Mouse (Mus musculus) ES-CJ7 (cell line): ENCODE measurements at regions not wholly inside any gene's neighbourhood (a gene's known extent, or its start where the extent isn't known, plus 50 kb on each side); places are given as distances from the start of the nearest gene placed in this dataset.

ENCODE experiments used
- DNase-seq: peaks from one replicate; pipeline ENCODE4 v3.0.0; 2011; ENCODE audit warnings: low read depth, low spot score

GRCm38 (mm10) chr3:144378524-144379225 is 173.7 kb upstream of the Lmo4 start:
- no peak for DNase-seq

GRCm38 (mm10) chr3:144377626-144378523 is 172.9 kb upstream of the Lmo4 start:
- DNase-seq = no peak

GRCm38 (mm10) chr3:144376463-144377402 is 171.7 kb upstream of the Lmo4 start:
- DNase-seq = no peak

GRCm38 (mm10) chr3:144375725-144376412 is 170.8 kb upstream of the Lmo4 start:
- no peak for DNase-seq

- no peak for DNase-seq
Observed at GRCm38 (mm10) chr3:144368300-144368699, 163.3 kb upstream of the Lmo4 start.

- no peak for DNase-seq
Observed at GRCm38 (mm10) chr3:144367766-144368116, 162.7 kb upstream of the Lmo4 start.

DNA sequence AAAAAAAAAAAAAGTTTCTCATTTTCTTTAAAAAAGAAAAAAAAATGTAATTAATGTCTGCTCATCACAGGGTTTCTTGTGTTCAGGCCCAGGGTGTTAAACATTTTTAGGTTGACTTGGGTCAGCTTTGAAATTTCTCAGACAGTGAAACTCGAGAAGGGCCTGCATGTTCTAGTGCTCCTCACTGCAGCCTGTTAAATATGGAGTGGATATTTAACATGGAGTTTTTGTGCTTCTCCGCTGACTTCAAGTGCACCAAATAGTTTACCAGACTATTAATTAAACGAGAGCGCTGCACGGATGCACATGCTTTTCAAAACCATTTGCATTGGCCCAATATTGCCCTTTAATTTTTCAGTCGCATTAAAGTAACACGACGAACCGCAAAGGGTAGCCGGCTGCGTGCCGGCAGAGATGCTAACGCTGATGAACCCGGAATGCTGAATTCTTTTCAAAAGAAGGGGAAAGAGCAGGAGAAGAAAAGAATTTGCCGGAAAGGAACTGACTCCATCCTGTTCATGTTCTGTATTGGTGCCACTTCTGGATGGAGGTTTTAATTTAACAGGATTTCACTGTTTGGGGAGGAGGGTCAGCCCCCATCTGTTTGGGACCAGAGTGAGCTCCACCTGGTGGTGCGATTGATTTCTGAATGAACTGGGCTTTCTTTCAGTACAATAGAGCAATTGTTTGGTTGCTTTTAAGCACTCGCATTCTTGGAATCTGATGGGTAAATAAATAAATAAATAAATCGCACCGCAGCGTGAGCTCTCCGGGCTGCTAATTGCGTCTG is 162.2 kb upstream of the Lmo4 start:
- DNase-seq = peak; percentile 48

DNA sequence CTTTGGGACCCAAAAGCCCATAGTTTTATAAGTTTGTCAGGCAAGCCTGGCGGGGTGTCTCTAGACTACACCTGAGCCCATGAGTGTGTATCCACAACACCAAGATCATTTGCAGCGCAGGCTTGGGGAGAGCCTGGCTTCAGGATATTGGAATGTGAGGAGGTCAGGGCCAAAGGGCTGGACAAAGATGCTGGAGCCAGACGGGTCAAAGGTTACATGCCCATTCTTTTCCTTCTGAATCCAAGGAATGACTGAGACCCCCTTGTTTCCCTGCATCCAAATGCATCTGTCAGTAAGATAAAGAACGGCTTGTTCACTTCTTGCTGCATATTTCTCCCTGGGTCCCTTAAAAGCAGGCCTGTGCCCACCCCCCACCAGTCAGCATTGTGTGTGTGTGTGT is 160.9 kb upstream of the Lmo4 start:
- no peak for DNase-seq

DNA sequence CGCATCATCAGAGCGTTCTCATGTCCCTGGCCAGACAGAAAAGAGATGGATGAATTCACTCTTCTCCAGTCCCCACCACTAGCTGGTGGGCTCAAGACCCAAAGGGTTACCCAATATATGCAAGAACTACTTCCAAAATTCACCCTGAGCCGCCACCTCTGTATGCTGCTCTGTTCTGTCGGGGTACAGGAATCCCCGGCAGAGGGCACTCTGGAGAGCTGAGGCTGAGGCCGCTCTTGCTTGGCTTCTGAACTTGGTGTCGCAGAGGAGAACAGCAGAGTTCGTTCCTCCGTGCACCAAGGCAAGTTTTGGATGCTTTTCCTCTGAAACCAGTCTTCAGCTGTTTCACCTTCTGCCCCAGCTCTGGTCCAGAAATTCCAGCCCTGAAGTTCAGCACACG is 157.5 kb upstream of the Lmo4 start:
- peak; percentile 73 for DNase-seq

DNA sequence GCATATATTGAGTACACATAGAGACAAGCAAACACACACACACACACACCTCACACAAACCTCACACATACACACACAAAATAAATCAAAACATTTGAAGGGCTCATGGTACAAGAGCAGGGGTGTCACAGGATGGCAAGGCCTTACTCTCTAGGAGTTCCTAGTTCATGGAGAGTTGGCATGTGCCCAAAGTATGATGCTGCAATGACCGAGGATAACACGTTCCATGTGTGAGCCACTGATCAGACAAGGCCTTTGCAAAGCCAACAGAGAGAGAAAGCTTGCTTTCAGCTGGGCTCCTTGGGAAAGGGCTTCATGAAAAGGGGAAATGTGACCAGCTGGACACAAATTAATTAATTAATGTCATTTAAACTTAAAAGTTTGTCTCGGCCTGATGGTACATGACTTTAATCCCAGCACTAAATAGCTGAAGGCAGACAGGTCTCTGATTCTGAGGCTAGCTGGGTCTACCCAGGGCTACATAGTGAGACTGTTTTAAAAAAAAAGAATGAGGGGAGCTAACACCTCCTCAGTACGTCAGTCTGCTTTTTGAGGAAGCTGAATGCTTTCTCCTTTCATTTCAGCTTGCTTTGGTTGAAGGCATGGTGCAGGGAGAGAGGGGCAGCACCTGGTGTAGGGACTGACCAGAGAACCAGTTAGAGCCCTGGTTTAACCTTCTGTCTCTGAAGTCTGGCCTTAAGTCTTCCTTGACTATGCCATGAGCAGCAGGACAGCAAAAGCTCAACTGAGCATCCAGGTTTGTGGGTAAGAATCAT is 156.4 kb upstream of the Lmo4 start:
- no peak for DNase-seq

DNA sequence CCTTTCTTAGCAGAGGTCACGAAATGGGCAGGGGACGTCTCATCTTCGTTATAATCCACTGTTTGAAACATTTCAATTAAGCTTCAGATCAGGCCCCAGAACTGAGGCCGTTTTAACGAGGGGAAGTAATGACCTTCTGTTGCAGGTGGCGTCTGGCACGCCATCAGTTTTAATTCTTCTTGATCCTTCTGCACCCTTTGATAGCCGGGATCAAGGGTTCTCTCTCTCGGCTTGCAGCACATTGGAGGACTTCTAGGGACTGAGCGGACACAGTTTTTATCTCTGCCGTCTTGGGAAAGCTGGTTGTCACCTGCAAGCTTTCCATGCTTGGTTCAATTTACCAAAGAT is 151.9 kb upstream of the Lmo4 start:
- no peak for DNase-seq

DNA sequence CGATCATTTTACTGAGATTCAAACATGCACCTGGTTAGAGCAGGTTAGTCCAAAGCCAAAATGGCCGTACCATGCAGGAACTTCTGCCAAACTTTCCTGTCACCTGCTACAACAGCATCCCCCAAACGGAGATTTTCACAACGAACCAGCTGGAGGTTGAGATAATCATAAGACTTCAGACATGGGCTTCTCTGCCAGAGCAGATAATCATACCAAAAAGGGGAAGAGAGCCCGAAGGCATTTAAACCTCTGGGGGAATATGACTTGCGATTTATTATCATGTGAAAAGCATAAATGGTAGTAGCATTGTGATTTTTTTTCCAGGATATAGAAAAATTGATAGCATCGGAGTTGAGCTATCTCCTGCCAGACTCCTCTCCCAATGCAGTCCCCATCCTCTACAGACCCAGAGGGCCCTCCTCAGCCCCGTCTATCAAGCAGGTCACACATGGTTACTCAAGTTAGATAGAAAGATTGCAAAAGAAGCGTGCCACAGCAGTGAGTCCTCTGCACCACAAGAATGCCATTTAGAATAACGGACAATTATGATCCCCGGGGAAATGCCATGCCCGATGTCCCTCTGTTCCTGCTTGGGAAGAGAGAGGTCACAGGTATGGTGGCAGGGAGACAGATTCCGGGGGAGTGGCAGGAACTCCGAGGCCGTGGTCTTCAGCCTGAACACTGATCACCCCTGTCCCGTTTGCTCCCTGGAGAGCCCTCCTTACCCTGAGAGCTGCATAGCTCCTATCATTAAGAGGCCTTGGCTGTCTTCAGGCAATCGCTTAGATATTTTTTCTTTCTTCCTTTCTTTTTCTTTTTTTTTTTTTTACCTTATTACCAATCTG is 151.3 kb upstream of the Lmo4 start:
- DNase-seq = no peak

DNA sequence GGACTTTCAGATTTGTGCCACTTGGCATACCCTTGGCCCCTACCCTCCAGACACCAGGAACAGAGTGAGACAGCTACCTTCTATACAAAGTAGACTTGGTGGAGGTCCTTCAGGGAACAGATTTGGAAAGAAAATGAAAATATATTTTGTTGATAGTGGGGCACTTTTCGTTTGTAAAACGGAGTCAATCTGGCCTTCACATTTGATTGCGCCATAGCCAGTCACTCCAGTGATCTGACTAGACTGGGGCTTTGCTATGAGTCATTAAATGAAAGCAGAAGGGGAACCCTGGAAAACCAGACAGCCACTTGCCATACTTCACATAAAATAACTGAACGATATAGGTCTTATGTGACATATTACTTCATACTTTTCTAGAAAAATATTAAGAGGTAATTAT is 147.5 kb upstream of the Lmo4 start:
- no peak for DNase-seq

- DNase-seq = no peak
Observed at GRCm38 (mm10) chr3:144348431-144348830, 143.4 kb upstream of the Lmo4 start.

DNA sequence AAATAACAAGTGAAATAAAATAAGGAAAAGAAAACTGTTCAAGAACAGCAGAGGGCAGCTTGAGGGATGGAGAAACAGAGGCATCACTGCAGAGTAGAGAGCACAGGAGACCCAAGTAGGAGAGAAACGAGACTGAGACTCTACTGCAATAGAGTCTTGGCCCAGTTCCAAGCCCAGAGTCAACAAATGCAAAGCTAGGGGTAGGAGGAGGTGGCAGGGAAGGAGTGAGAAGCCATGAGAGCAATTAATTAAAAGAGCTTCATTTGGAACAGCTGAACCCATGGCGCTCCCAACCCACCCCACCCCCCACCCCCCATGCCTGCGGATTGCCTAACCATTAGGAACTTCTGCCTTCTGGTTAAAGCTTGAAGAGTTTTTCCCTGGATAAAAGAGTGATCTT is 130.2 kb upstream of the Lmo4 start:
- DNase-seq = no peak

- no peak for DNase-seq
Observed at GRCm38 (mm10) chr3:144334201-144334600, 129.2 kb upstream of the Lmo4 start.

- DNase-seq = peak; percentile 16
Observed at GRCm38 (mm10) chr3:144332353-144332752, 127.3 kb upstream of the Lmo4 start.

- no peak for DNase-seq
Observed at GRCm38 (mm10) chr3:144329117-144329516, 124.1 kb upstream of the Lmo4 start.

- DNase-seq = no peak
Observed at GRCm38 (mm10) chr3:144327235-144327760, 122.3 kb upstream of the Lmo4 start.
